Mouse (Mus musculus) testis, adult 2 months (tissue): ENCODE measurements at regions not wholly inside any gene's neighbourhood (a gene's known extent, or its start where the extent isn't known, plus 50 kb on each side); places are given as distances from the start of the nearest gene placed in this dataset.

Experiments
- H3K27ac ChIP-seq: fragments of 200-500 bp; 2 replicates; pipeline ENCODE4 v1.5.1; 2012; ENCODE audit warnings: low read depth, low read length; ENCODE audit not compliant: control insufficient read depth, insufficient read depth
- H3K27me3 ChIP-seq: fragments of 200-500 bp; 2 replicates; pipeline ENCODE4 v1.6.1; 2012; ENCODE audit warnings: mild to moderate bottlenecking, low read length, moderate library complexity; ENCODE audit not compliant: control insufficient read depth, insufficient read depth
- H3K36me3 ChIP-seq: fragments of 200-500 bp; 2 replicates; pipeline ENCODE4 v1.6.1; 2012; ENCODE audit warnings: mild to moderate bottlenecking, low read length; ENCODE audit not compliant: control insufficient read depth, insufficient read depth
- H3K4me1 ChIP-seq: fragments of 200-500 bp; 2 replicates; pipeline ENCODE4 v1.6.1; 2012; ENCODE audit warnings: low read length; ENCODE audit not compliant: control insufficient read depth, insufficient read depth
- H3K4me3 ChIP-seq: fragments of 200-500 bp; 2 replicates; pipeline ENCODE4 v1.5.1; 2012; ENCODE audit warnings: low read depth, mild to moderate bottlenecking, low read length, moderate library complexity, mixed read lengths; ENCODE audit not compliant: control insufficient read depth
- CTCF ChIP-seq: fragments of 200-500 bp; IDR thresholded peaks from 2 replicates; pipeline ENCODE4 v1.5.1; 2012; ENCODE audit warnings: low read depth, mild to moderate bottlenecking, inconsistent platforms, low read length, moderate library complexity; ENCODE audit not compliant: control insufficient read depth, insufficient read depth, insufficient replicate concordance
- POLR2A ChIP-seq: fragments of 200-500 bp; IDR thresholded peaks from 2 replicates; pipeline ENCODE4 v1.6.1; 2012; ENCODE audit warnings: low read depth, mild to moderate bottlenecking, inconsistent platforms, low read length, moderate library complexity; ENCODE audit not compliant: control insufficient read depth

DNA sequence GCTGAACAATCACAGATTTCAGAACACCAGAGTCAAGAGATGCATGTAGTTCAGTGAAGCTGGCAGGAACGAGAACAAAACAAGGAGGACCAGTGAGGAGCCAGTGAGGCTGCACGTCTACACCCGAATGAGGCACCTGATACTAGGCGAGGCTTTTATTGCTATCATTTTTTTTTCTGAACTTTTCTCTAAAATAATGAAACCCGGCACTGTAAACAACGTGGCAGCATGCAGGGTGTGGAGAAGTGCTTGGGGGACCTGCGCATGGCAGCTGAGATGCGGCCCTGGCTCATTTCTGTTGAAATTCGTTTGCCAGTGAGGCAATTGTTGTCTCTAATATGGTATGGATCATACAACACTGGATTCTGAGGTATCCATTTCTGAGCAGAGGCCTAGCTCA, 271.4 kb downstream of the Meis1 start:
- H3K4me3 ChIP-seq, result no peak overlapping the region
- H3K36me3 ChIP-seq, result no peaks in the 10 kb centered on the region
- no peak overlapping the region for H3K27ac ChIP-seq
- H3K4me1 ChIP-seq, result no peaks in the 10 kb centered on the region
- TF ChIP-seq POLR2A, result no peak
- TF ChIP-seq CTCF, result no peak
- no peaks in the 10 kb centered on the region for H3K27me3 ChIP-seq

DNA sequence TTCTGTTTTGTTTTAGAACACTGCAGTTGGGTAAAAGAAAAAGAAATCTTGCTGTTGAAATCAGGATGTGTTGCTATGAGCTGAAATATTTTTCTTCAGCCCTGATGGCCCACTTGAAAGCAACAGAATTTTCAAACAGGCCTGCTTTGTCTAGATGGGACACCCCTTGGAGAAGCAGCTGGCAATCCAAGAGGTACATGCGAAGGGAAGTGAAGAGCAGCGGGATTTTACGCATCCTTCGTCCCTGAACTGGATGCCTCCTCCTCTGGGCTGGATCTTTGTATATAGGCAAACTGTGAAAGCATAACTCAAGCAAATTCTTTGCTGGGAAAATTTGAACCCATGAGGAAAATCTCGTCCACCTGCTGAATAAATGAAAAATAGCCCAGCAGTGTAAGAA, 272.3 kb downstream of the Meis1 start:
- H3K36me3 ChIP-seq, result no peaks in the 10 kb centered on the region
- H3K27me3 ChIP-seq, result no peaks in the 10 kb centered on the region
- no peak overlapping the region for H3K27ac ChIP-seq
- TF ChIP-seq POLR2A (no peak), CTCF (no peak)
- no peak overlapping the region for H3K4me3 ChIP-seq
- H3K4me1 ChIP-seq, result no peaks in the 10 kb centered on the region

DNA sequence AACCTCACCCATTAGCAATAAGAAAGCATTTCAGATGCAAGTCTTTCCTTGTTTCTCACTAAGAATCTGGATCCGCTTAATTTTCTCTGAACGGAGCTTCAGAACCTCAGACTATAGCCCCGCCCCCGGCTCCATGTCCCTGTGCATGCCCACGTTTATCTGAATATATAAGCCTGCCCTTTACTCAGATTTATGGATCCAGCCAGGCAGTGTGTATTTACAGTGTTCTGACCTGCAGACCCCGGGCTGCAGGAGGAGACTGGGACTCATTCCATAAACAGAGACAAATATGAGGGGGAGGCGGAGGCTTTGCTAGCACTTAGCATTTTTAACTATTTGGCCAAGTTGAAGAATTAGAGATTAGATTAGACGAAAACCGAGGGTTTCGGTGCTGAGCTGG, 272.9 kb downstream of the Meis1 start:
- no peaks in the 10 kb centered on the region for H3K4me1 ChIP-seq

DNA sequence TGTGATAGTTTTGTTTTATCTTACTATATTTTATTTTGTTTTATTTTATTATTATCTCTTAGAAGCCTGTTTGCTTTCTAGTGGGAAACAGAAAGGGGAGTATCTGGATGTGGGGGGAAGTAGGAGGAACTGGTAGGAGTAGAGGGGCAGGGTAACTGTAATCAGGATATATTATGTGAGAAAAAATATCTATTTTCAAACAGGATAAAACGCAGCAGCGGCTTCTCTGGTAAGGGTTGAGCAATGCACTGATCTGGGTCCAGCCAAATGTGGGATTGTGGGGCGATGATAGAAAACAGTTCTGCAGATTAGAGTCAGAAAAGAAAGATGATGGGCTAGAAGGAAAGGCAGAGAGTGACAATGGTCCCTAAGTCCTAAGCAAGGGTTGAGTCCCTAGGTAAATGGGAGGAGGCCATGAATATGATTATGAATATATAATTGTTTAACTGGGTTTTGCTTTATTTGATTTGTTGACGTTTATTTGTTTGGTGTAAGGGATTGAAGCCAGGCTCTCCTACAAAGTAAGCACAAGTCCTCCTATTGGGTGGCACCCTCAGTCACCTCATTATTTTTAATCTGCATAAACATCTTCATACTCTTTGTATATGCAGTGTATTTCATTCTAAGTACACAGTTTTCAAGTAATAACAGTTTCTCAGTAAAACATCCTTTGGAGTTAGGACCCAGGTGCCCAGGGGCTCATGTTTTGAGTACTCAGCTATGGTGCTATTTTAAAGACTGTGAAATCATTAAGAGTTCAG, 283.7 kb downstream of the Meis1 start:
- H3K36me3 ChIP-seq, result no peaks in the 10 kb centered on the region
- no peaks in the 10 kb centered on the region for H3K27me3 ChIP-seq
- H3K27ac ChIP-seq, result no peak overlapping the region
- no peak overlapping the region for H3K4me3 ChIP-seq
- no peaks in the 10 kb centered on the region for H3K4me1 ChIP-seq
- no peak for TF ChIP-seq CTCF
- TF ChIP-seq POLR2A, result no peak

More for the DNA sequence above, 272.9 kb downstream of the Meis1 start:
- no peak overlapping the region for H3K4me3 ChIP-seq
- TF ChIP-seq CTCF (no peak), POLR2A (no peak)
- no peaks in the 10 kb centered on the region for H3K27me3 ChIP-seq
- no peaks in the 10 kb centered on the region for H3K36me3 ChIP-seq
- H3K27ac ChIP-seq, result no peak overlapping the region

DNA sequence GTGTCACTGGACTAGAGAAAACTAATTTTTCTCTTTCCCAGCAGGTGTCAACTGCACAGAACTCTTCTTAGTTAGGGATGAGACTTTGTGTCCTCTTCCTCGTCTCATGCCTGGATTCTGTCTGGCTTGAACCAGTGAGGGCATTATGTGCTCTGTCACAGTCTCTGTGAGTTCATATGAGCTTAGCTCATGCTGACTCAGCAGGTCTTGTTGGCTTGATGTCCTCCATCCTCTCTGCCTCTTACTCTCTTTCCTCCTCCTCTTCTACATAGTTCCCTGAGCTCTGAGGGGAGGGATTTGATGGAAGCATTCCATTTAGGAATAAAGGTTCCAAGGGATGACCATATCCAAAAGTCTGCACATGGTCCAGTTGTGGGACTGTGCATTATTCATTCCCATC, 284.7 kb downstream of the Meis1 start:
- Histone ChIP-seq H3K27ac (no peak overlapping the region), H3K27me3 (no peaks in the 10 kb centered on the region), H3K36me3 (no peaks in the 10 kb centered on the region), H3K4me1 (no peaks in the 10 kb centered on the region), H3K4me3 (no peak overlapping the region)
- TF ChIP-seq CTCF (no peak), POLR2A (no peak)

DNA sequence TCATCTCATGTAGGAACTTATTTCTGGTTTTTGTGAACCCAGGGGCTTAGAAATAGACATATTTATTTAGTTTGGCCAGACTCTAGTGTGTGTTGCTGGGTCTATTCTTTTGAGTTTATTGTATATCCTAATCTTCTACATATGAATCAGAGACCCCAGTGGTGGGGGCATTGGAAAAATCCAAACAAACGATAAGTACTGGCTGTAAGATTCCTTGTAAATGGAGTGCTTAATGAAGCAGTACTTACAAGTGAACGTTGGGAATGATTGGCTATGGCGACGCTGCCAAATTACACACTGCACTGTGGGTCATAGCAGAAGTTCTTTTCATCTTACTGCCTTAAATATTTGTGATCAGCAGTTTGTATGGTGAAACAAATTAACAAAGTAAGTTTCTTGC, 289.0 kb downstream of the Meis1 start:
- Histone ChIP-seq H3K4me1 (no peaks in the 10 kb centered on the region), H3K36me3 (no peaks in the 10 kb centered on the region), H3K27me3 (no peaks in the 10 kb centered on the region), H3K4me3 (no peak overlapping the region), H3K27ac (no peak overlapping the region)
- TF ChIP-seq CTCF, result no peak
- no peak for TF ChIP-seq POLR2A

DNA sequence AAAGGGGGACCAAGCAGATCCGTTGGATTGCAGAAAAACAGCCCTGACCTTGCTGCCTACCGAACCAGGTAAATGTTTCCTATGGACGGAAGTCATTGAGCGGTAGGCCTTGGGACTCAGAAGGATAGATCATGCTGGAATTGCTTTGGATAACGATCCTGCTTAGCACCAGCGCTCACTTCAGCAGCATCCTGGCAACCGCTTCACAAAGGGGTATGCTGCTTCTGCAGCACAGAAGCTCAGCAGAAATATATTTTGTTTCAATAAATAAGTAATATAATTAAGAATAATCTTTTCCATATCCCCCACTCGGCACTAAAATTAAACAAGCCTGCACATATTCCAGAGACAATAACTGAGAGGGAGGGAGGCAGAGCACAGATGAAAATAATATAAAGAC, 296.0 kb downstream of the Meis1 start:
- H3K4me1 ChIP-seq, result no peaks in the 10 kb centered on the region
- TF ChIP-seq CTCF (no peak), POLR2A (no peak)

DNA sequence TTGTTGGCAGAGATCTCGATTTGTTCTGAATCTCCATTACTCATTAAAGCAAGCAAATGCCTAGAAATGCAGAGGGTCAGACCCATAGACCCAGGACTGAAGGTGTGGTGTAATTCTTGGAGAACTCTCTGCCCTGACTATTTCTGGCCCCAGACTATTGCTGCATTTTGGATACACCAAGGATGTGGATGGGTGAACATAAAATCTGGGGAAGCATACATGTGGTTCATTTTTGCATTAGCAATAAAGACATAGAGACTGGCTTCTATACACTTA, 303.0 kb downstream of the Meis1 start:
- no peak overlapping the region for H3K27ac ChIP-seq
- H3K4me1 ChIP-seq, result no peaks in the 10 kb centered on the region
- TF ChIP-seq CTCF, result no peak
- no peak for TF ChIP-seq POLR2A
- H3K27me3 ChIP-seq, result no peaks in the 10 kb centered on the region
- no peak overlapping the region for H3K4me3 ChIP-seq
- H3K36me3 ChIP-seq, result no peaks in the 10 kb centered on the region

More for the DNA sequence above, 296.0 kb downstream of the Meis1 start:
- Histone ChIP-seq H3K4me3 (no peak overlapping the region), H3K27ac (no peak overlapping the region), H3K36me3 (no peaks in the 10 kb centered on the region), H3K27me3 (no peaks in the 10 kb centered on the region)
